Mouse (Mus musculus): ENCODE results near the gene Ttc39a. TPM values are rescaled to one million over a fixed set of nuclear protein-coding genes. Genes with fewer than 3 reads are reported as not detected.
A peak's percentile ranks its signal among the peaks of the same experiment; 100 is the strongest.

Ttc39a gene
- polyA plus RNA-seq, 1 experiment: 4.0 TPM

- TF ChIP-seq POLR2A (IDR thresholded peaks at IDR 0.05; ENCODE audit: extremely low read depth, insufficient read depth, low read length) (no peak), CTCF (IDR thresholded peaks at IDR 0.05; ENCODE audit: extremely low read depth, insufficient read depth, low read length) (no peak)
- Histone ChIP-seq H3K4me1 (ENCODE audit: control insufficient read depth, insufficient read depth, low read length) (peaks cover 9% of the 10 kb centered on the region; the same call in 1 of the 2 replicates), H3K4me3 (ENCODE audit: insufficient read depth, low read length) (no peak overlapping the region), H3K27ac (ENCODE audit: insufficient read depth, low read length) (no peak overlapping the region)
Observed at GRCm38 (mm10) chr4:109445397-109445796, 39.0 kb downstream of the Ttc39a start.

DNA sequence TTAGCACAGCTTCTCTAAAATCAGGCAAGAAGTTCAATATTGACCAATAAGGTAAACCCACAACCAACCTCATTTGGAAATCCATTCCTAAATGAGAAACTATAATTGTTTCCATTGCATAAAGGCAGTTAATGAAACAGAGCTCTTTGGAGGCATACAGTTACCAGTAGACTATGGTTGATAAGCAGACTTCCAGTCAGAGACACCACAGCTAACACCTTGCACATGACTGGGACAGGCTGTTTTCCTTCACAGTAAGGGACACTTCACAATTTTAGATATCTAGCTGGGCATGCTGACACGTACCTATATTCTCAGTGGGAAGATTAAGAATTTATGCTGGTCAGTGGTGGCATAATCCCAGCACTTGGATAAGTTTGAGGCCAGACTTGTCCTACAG, 39.5 kb downstream of the Ttc39a start:
- no peak for TF ChIP-seq CTCF (IDR thresholded peaks at IDR 0.05; ENCODE audit: extremely low read depth, insufficient read depth, low read length)
- TF ChIP-seq POLR2A (IDR thresholded peaks at IDR 0.05; ENCODE audit: extremely low read depth, insufficient read depth, low read length): no peak
- Histone ChIP-seq H3K27ac (ENCODE audit: insufficient read depth, low read length) (no peak overlapping the region), H3K4me1 (ENCODE audit: control insufficient read depth, insufficient read depth, low read length) (peaks cover 9% of the 10 kb centered on the region; the same call in 1 of the 2 replicates), H3K4me3 (ENCODE audit: insufficient read depth, low read length) (no peak overlapping the region)

DNA sequence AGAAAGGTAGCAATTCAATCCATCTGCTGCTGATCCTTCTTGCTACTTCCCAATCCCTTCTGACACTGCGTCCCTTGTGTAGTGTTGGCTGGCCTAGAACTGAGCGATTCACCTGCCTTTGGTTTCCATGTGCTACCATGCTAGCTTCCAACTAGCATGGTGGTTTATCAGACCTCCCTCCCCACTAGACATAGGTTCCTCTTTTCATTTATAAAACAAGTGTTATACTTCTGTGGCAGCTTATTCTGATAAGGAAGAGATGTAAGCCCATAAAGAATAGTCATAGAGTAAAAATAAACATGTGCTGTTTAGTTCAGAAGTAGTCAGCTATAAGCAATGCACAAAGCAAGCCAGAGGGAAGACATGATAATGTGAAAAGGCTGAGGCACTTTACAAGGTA, 42.1 kb downstream of the Ttc39a start:
- H3K27ac ChIP-seq (ENCODE audit: insufficient read depth, low read length): no peak overlapping the region
- no peak overlapping the region for H3K4me3 ChIP-seq (ENCODE audit: insufficient read depth, low read length)
- peaks cover 6% of the 10 kb centered on the region; the same call in 1 of the 2 replicates for H3K4me1 ChIP-seq (ENCODE audit: control insufficient read depth, insufficient read depth, low read length)
- TF ChIP-seq POLR2A (IDR thresholded peaks at IDR 0.05; ENCODE audit: extremely low read depth, insufficient read depth, low read length): no peak
- no peak for TF ChIP-seq CTCF (IDR thresholded peaks at IDR 0.05; ENCODE audit: extremely low read depth, insufficient read depth, low read length)

DNA sequence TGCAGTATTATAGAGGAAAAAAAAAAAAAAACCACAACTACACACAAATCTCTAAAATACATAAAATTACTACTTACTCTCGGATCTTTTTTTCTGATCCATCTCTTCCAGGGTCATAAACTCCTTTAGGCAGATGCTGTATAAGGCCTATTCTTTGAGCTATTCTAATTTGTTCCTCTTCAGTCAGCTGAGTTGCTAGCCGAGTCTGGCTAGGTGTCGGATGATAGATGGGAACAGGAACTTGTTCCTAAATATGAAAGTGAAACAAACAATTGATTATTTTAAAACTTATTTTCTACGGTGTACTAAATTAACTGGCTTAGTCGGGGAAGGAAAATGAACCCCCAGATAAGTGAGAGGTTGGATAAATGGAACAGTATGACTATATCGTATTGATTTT, 50.4 kb downstream of the Ttc39a start:
- H3K27ac ChIP-seq (ENCODE audit: insufficient read depth, low read length): no peak overlapping the region
- TF ChIP-seq CTCF (IDR thresholded peaks at IDR 0.05; ENCODE audit: extremely low read depth, insufficient read depth, low read length): no peak
- no peak for TF ChIP-seq POLR2A (IDR thresholded peaks at IDR 0.05; ENCODE audit: extremely low read depth, insufficient read depth, low read length)
- H3K4me3 ChIP-seq (ENCODE audit: insufficient read depth, low read length): no peak overlapping the region
- no peaks in the 10 kb centered on the region for H3K4me1 ChIP-seq (ENCODE audit: control insufficient read depth, insufficient read depth, low read length)

- Histone ChIP-seq H3K27ac (ENCODE audit: insufficient read depth, low read length) (no peak overlapping the region), H3K4me1 (ENCODE audit: control insufficient read depth, insufficient read depth, low read length) (no peaks in the 10 kb centered on the region), H3K4me3 (ENCODE audit: insufficient read depth, low read length) (no peak overlapping the region)
- TF ChIP-seq POLR2A (IDR thresholded peaks at IDR 0.05; ENCODE audit: extremely low read depth, insufficient read depth, low read length): no peak
- TF ChIP-seq CTCF (IDR thresholded peaks at IDR 0.05; ENCODE audit: extremely low read depth, insufficient read depth, low read length): no peak
Observed at GRCm38 (mm10) chr4:109460421-109461179, 54.2 kb downstream of the Ttc39a start.

GRCm38 (mm10) chr4:109463892-109464291, 57.5 kb downstream of the Ttc39a start:
- H3K4me1 ChIP-seq (ENCODE audit: control insufficient read depth, insufficient read depth, low read length): no peaks in the 10 kb centered on the region
- no peak for TF ChIP-seq POLR2A (IDR thresholded peaks at IDR 0.05; ENCODE audit: extremely low read depth, insufficient read depth, low read length)
- no peak for TF ChIP-seq CTCF (IDR thresholded peaks at IDR 0.05; ENCODE audit: extremely low read depth, insufficient read depth, low read length)
- no peak overlapping the region for H3K27ac ChIP-seq (ENCODE audit: insufficient read depth, low read length)
- H3K4me3 ChIP-seq (ENCODE audit: insufficient read depth, low read length): no peak overlapping the region

DNA sequence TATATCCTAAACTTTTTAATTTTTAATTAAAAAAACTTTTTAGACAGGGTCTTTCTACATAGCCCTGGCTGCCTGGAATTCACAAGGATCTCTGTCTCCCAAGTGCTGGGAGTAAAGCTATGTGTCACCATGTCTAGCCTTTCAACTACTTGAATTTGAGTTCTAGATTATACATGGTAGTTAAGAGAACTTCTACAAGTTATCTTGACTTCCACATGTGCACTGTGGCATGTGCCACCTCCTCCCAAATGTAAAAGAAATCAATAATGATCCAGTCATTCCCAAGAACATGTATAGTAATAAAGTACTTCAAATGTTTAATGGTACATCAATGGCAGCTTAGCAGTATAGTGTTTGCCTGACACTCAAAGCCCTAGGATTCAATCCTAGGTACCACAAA, 61.3 kb downstream of the Ttc39a start:
- no peak overlapping the region for H3K27ac ChIP-seq (ENCODE audit: insufficient read depth, low read length)
- H3K4me3 ChIP-seq (ENCODE audit: insufficient read depth, low read length): no peak overlapping the region
- H3K4me1 ChIP-seq (ENCODE audit: control insufficient read depth, insufficient read depth, low read length): peaks cover under 1% of the 10 kb centered on the region; the same call in 1 of the 2 replicates
- no peak for TF ChIP-seq CTCF (IDR thresholded peaks at IDR 0.05; ENCODE audit: extremely low read depth, insufficient read depth, low read length)
- no peak for TF ChIP-seq POLR2A (IDR thresholded peaks at IDR 0.05; ENCODE audit: extremely low read depth, insufficient read depth, low read length)

GRCm38 (mm10) chr4:109471606-109472005, 65.2 kb downstream of the Ttc39a start:
- peaks cover 1% of the 10 kb centered on the region; the same call in 1 of the 2 replicates for H3K4me1 ChIP-seq (ENCODE audit: control insufficient read depth, insufficient read depth, low read length)
- no peak overlapping the region for H3K4me3 ChIP-seq (ENCODE audit: insufficient read depth, low read length)
- no peak overlapping the region for H3K27ac ChIP-seq (ENCODE audit: insufficient read depth, low read length)
- TF ChIP-seq POLR2A (IDR thresholded peaks at IDR 0.05; ENCODE audit: extremely low read depth, insufficient read depth, low read length) (no peak), CTCF (IDR thresholded peaks at IDR 0.05; ENCODE audit: extremely low read depth, insufficient read depth, low read length) (no peak)

- Histone ChIP-seq H3K4me1 (ENCODE audit: control insufficient read depth, insufficient read depth, low read length) (peaks cover 1% of the 10 kb centered on the region; the same call in 1 of the 2 replicates), H3K27ac (ENCODE audit: insufficient read depth, low read length) (no peak overlapping the region), H3K4me3 (ENCODE audit: insufficient read depth, low read length) (no peak overlapping the region)
- TF ChIP-seq CTCF (IDR thresholded peaks at IDR 0.05; ENCODE audit: extremely low read depth, insufficient read depth, low read length): no peak
- TF ChIP-seq POLR2A (IDR thresholded peaks at IDR 0.05; ENCODE audit: extremely low read depth, insufficient read depth, low read length): no peak
Observed at GRCm38 (mm10) chr4:109472566-109472965, 66.1 kb downstream of the Ttc39a start.

- TF ChIP-seq POLR2A (IDR thresholded peaks at IDR 0.05; ENCODE audit: extremely low read depth, insufficient read depth, low read length) (no peak), CTCF (IDR thresholded peaks at IDR 0.05; ENCODE audit: extremely low read depth, insufficient read depth, low read length) (no peak)
- Histone ChIP-seq H3K4me1 (ENCODE audit: control insufficient read depth, insufficient read depth, low read length) (peaks cover 1% of the 10 kb centered on the region; the same call in 1 of the 2 replicates), H3K27ac (ENCODE audit: insufficient read depth, low read length) (no peak overlapping the region), H3K4me3 (ENCODE audit: insufficient read depth, low read length) (peak overlapping the region; percentile 55; the same call in 1 of the 2 replicates)
Observed at GRCm38 (mm10) chr4:109475078-109475477, 68.7 kb downstream of the Ttc39a start.

All from cortical plate, adult 2 months (tissue).